14 mouse cellular contexts compared by ENCODE assay signal in genomic region chr3:69274018-69274663, GRCm38 (mm10). TPM values are rescaled to one million over a fixed set of nuclear protein-coding genes. Genes with fewer than 3 reads are reported as not detected.
DNase-seq lines count a peak whose midpoint lies in the region; ATAC-seq lines count a peak whose summit lies in the region.
"Had no signal": no experiment of that assay in that cellular context is flagged by ENCODE, and none has a peak within 500 bp of the region (broad histone marks: within the 10 kb centered on the region; RNA-seq: fewer than 3 reads in every experiment).

No protein-coding gene starts in this region.

- 0 out of 2 replicates have a peak, but pooled peaks have one; percentile 11 for ATAC-seq in hindbrain, embryonic 14.5 days (ENCODE audit: low FRiP score)
- ATAC-seq in neural tube, embryonic 12.5 days (ENCODE audit: low FRiP score, low read depth): peak; percentile 35
- ATAC-seq in kidney, embryonic 15.5 days (replicated peaks; ENCODE audit: low FRiP score): no peak
- ATAC-seq: intestine, embryonic 16.5 days had no signal

- 91% methylated on average over 16 of the region's 16 CpGs for WGBS in forebrain, embryonic 10.5 days
- 83% methylated on average over 16 of the region's 16 CpGs for WGBS in hindbrain, embryonic 14.5 days
- 88% methylated on average over 16 of the region's 16 CpGs for WGBS in neural tube, embryonic 12.5 days
- 86% methylated on average over 16 of the region's 16 CpGs for whole genome bisulfite sequencing in kidney, embryonic 15.5 days

- no peak overlapping the region for H3K4me3 ChIP-seq in forebrain, embryonic 10.5 days
- H3K4me3 ChIP-seq in hindbrain, embryonic 14.5 days (replicated peaks; ENCODE audit: low read length): no peak overlapping the region
- no peak overlapping the region for H3K4me3 ChIP-seq in neural tube, embryonic 12.5 days
- no peak overlapping the region for H3K4me3 ChIP-seq in kidney, embryonic 15.5 days (replicated peaks)
- H3K4me3 ChIP-seq: left cerebral cortex, adult 2 months had no signal

- DNase-seq in cerebellum, adult 8-10 months: peak; percentile 38
- no peak for DNase-seq in forebrain, embryonic 10.5 days (ENCODE audit: extremely low spot score, low spot score)
- no peak for DNase-seq in hindbrain, embryonic 14.5 days (ENCODE audit: low spot score)
- no peak for DNase-seq in spleen, adult 18-20 months
- DNase-seq in embryo, embryonic 10.5 days (ENCODE audit: low spot score): no peak
- DNase-seq: kidney, postnatal 4 days; liver had no signal

- peak overlapping the region; percentile 77 for H3K27ac ChIP-seq in forebrain, embryonic 10.5 days
- no peak overlapping the region for H3K27ac ChIP-seq in hindbrain, embryonic 14.5 days
- no peak overlapping the region for H3K27ac ChIP-seq in neural tube, embryonic 12.5 days
- no peak overlapping the region for H3K27ac ChIP-seq in kidney, embryonic 15.5 days
- H3K27ac ChIP-seq: left cerebral cortex, adult 2 months had no signal

- H3K9me3 ChIP-seq in forebrain, embryonic 10.5 days: no peaks in the 10 kb centered on the region
- 0 out of 2 replicates have a peak, but pooled peaks cover 4% of the 10 kb centered on the region for H3K9me3 ChIP-seq in hindbrain, embryonic 14.5 days (ENCODE audit: control insufficient read depth, low read length)
- no peaks in the 10 kb centered on the region for H3K9me3 ChIP-seq in neural tube, embryonic 12.5 days
- no peaks in the 10 kb centered on the region for H3K9me3 ChIP-seq in kidney, embryonic 15.5 days (replicated peaks)

- peaks cover 10% of the 10 kb centered on the region for H3K4me1 ChIP-seq in forebrain, embryonic 10.5 days
- H3K4me1 ChIP-seq in hindbrain, embryonic 14.5 days (replicated peaks; ENCODE audit: control insufficient read depth, insufficient read depth, low read length): peaks cover 6% of the 10 kb centered on the region; the same call in 1 of the 2 replicates
- 0 out of 2 replicates have a peak, but pooled peaks cover 6% of the 10 kb centered on the region for H3K4me1 ChIP-seq in neural tube, embryonic 12.5 days
- H3K4me1 ChIP-seq in kidney, embryonic 15.5 days: no peaks in the 10 kb centered on the region

- H3K36me3 ChIP-seq in forebrain, embryonic 10.5 days (replicated peaks): no peaks in the 10 kb centered on the region
- no peaks in the 10 kb centered on the region for H3K36me3 ChIP-seq in hindbrain, embryonic 14.5 days (replicated peaks; ENCODE audit: control insufficient read depth, insufficient read depth)
- H3K36me3 ChIP-seq in neural tube, embryonic 12.5 days: no peaks in the 10 kb centered on the region
- no peaks in the 10 kb centered on the region for H3K36me3 ChIP-seq in kidney, embryonic 15.5 days

- no peak overlapping the region for H3K4me2 ChIP-seq in hindbrain, embryonic 14.5 days (replicated peaks)
- no peak overlapping the region for H3K4me2 ChIP-seq in neural tube, embryonic 12.5 days (replicated peaks)
- H3K4me2 ChIP-seq in kidney, embryonic 15.5 days: no peak overlapping the region

- H3K27me3 ChIP-seq in forebrain, embryonic 10.5 days (ENCODE audit: poor library complexity, severe bottlenecking): no peaks in the 10 kb centered on the region
- H3K27me3 ChIP-seq in hindbrain, embryonic 14.5 days (ENCODE audit: control insufficient read depth, insufficient read depth, low read length): no peaks in the 10 kb centered on the region
- no peaks in the 10 kb centered on the region for H3K27me3 ChIP-seq in neural tube, embryonic 12.5 days (replicated peaks)
- H3K27me3 ChIP-seq in kidney, embryonic 15.5 days: no peaks in the 10 kb centered on the region
- H3K27me3 ChIP-seq: CH12.LX had no signal

- no peak overlapping the region for H3K9ac ChIP-seq in hindbrain, embryonic 14.5 days
- H3K9ac ChIP-seq in neural tube, embryonic 12.5 days: no peak overlapping the region
- H3K9ac ChIP-seq in kidney, embryonic 15.5 days: no peak overlapping the region

RNA-seq across cellular contexts. Expression of gene Ppm1l, which starts 42.5 kb away (rescaled TPM):
- 9.3 and 9.8 TPM in 2 replicates for polyA plus RNA-seq in forebrain, embryonic 10.5 days (2016; fragmentation: Nextera tagmentation; extraction: Ambion mirVana)
- 26.6 and 27.4 TPM in 2 replicates for polyA plus RNA-seq in hindbrain, embryonic 14.5 days (2014; fragmentation: Nextera tagmentation; extraction: Ambion mirVana)
- polyA plus RNA-seq in neural tube, embryonic 12.5 days (2016; fragmentation: Nextera tagmentation; extraction: Ambion mirVana): 26.0 and 27.8 TPM in 2 replicates
- polyA plus RNA-seq in kidney, embryonic 15.5 days (2015; fragmentation: Nextera tagmentation; extraction: Ambion mirVana): 6.2 and 6.8 TPM in 2 replicates

RNA-seq across cellular contexts. Expression of gene Arl14, which starts 51.9 kb away (rescaled TPM):
- polyA plus RNA-seq in forebrain, embryonic 10.5 days (2016; fragmentation: Nextera tagmentation; extraction: Ambion mirVana): not detected in 2 replicates
- not detected in 2 replicates for polyA plus RNA-seq in hindbrain, embryonic 14.5 days (2014; fragmentation: Nextera tagmentation; extraction: Ambion mirVana)
- not detected in 2 replicates for polyA plus RNA-seq in neural tube, embryonic 12.5 days (2016; fragmentation: Nextera tagmentation; extraction: Ambion mirVana)
- polyA plus RNA-seq in kidney, embryonic 15.5 days (2015; fragmentation: Nextera tagmentation; extraction: Ambion mirVana): 0.14 and 0.26 TPM in 2 replicates
- polyA plus RNA-seq: heart, embryonic 14.5 days; spleen, adult 2 months had no signal
